Comparison of ENCODE assay signal across 9 mouse cellular contexts in the genomic region with DNA sequence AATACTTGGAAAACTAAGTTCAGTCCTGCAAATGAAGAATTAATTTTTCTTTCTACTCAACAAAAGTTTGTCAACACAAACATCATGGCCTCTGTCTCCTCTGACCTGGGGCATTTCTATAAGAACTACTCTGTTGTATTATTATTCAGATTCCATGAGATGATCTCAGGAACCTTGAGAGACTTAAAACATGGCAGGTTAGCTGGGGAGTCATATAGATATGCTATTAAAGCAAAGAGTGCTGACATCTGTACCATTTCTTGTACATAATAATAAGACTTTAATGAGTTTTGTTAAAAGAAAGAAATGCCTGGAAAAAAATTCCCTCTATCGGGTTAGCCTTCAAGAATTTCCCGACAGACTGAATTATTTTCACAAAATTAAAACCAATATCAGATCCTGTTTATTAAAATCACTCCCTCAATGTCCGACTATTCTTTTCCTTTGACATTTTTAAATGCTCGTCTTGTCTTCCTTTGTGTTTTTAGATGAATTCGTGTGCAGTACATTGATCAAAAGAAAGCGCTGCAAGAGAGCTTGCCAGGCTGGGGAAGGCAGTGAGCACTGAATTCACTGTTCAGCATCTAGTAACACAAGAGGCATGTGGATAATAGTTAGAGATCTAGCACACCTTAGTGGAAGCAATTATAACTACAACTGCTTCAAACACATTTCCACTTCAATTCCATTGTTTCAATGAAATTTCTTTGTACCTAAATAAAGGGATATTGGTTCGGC.
A peak's percentile ranks its signal among the peaks of the same experiment; 100 is the strongest.
DNase-seq lines count a peak whose midpoint lies in the region; ATAC-seq and TF ChIP-seq lines count a peak whose summit lies in the region.
"Had no signal": no experiment of that assay in that cellular context is flagged by ENCODE, and none has a peak within 500 bp of the region (broad histone marks: within the 10 kb centered on the region; RNA-seq: fewer than 3 reads in every experiment).

No protein-coding gene starts in this region.

- H3K4me1 ChIP-seq in CH12.LX (ENCODE audit: control insufficient read depth in 1 of 2, insufficient read depth in 2 of 2), result peaks cover 0 to 4% of the 10 kb centered on the region in 2 experiments; a peak in 1 of 4 replicates
- H3K4me1 ChIP-seq in embryonic facial prominence, embryonic 14.5 days (ENCODE audit: control insufficient read depth, insufficient read depth, low read length), result peaks cover 6% of the 10 kb centered on the region; the same call in 1 of the 2 replicates
- H3K4me1 ChIP-seq in neural tube, embryonic 12.5 days, result no peaks in the 10 kb centered on the region
- H3K4me1 ChIP-seq: megakaryocyte, embryonic 14.5 days had no signal

- H3K36me3 ChIP-seq in CH12.LX (replicated peaks in 1 of 2; ENCODE audit: control insufficient read depth in 1 of 2, insufficient read depth in 1 of 2, low read length in 1 of 2), result no peaks in the 10 kb centered on the region
- no peaks in the 10 kb centered on the region for H3K36me3 ChIP-seq in embryonic facial prominence, embryonic 14.5 days (ENCODE audit: control insufficient read depth, insufficient read depth, low read length)
- H3K36me3 ChIP-seq in neural tube, embryonic 12.5 days, result no peaks in the 10 kb centered on the region

- intact Hi-C loops in heart, postnatal 36 days (cut with DNase I), result loop anchor here (2.0 to 10.0 kb wide), 6 partner anchors 422 to 1029 kb away; no protein-coding TSS in a partner anchor

- H3K9ac ChIP-seq in CH12.LX (ENCODE audit: insufficient read depth, low read depth), result no peak overlapping the region
- no peak overlapping the region for H3K9ac ChIP-seq in embryonic facial prominence, embryonic 14.5 days (ENCODE audit: low read depth, low read length)
- H3K9ac ChIP-seq in neural tube, embryonic 12.5 days, result no peak overlapping the region

- no peak overlapping the region for H3K27ac ChIP-seq in CH12.LX (ENCODE audit: insufficient read depth, low read depth)
- H3K27ac ChIP-seq in embryonic facial prominence, embryonic 14.5 days (replicated peaks; ENCODE audit: low read depth, low read length), result no peak overlapping the region; the same call in 1 of the 2 replicates
- no peak overlapping the region for H3K27ac ChIP-seq in neural tube, embryonic 12.5 days

- TF ChIP-seq CTCF in CH12.LX (conservative IDR thresholded peaks at IDR 0.05 in 1 of 2, IDR thresholded peaks at IDR 0.05 in 1 of 2; ENCODE audit: low read depth in 2 of 2, low read length in 2 of 2), result peak in 1 of 2 experiments; percentile 45; a peak in 2 of 4 replicates

- no peak for TF ChIP-seq POLR2A in CH12.LX (IDR thresholded peaks at IDR 0.05; ENCODE audit: low read depth, low read length)

- H3K9me3 ChIP-seq in CH12.LX (replicated peaks; ENCODE audit: low read length), result no peaks in the 10 kb centered on the region
- H3K9me3 ChIP-seq in embryonic facial prominence, embryonic 14.5 days (ENCODE audit: control insufficient read depth, low read length), result no peaks in the 10 kb centered on the region
- no peaks in the 10 kb centered on the region for H3K9me3 ChIP-seq in neural tube, embryonic 12.5 days
- H3K9me3 ChIP-seq: megakaryocyte, embryonic 14.5 days had no signal

- dilution Hi-C loops in CH12.LX (cut with MboI; ENCODE audit: extremely low pct_ligation_motif_present, extremely low pct_unique_long_range_greater_than_20kb, low sequenced_read_pairs), result no loop called here

- TF ChIP-seq EP300 in CH12.LX (IDR thresholded peaks at IDR 0.05; ENCODE audit: low read length), result no peak

- DNase-seq in CH12.LX (ENCODE audit: extremely low read depth) (peak; percentile 7), adipocyte (ENCODE audit: low spot score) (peak; percentile 67)
- DNase-seq in embryonic facial prominence, embryonic 14.5 days (ENCODE audit: low spot score), result peak; percentile 91
- DNase-seq in heart, postnatal 36 days, result peak; percentile 11 to 14
- peak; percentile 13 to 34 for DNase-seq in layer of hippocampus, postnatal 25 days (ENCODE audit: extremely low spot score in 1 of 2, low spot score in 1 of 2)
- no peak for DNase-seq in spleen, postnatal 10 days (ENCODE audit: low spot score in 2 of 2)
- no peak for DNase-seq in yolk sac, embryonic 10.5 days (ENCODE audit: low spot score)

- 25% methylated on average over 7 of the region's 7 CpGs for WGBS in embryonic facial prominence, embryonic 14.5 days
- 36% methylated on average over 7 of the region's 7 CpGs for WGBS in neural tube, embryonic 12.5 days

- H3K4me2 ChIP-seq in CH12.LX (ENCODE audit: insufficient read depth, low read depth, poor library complexity, severe bottlenecking), result no peak overlapping the region
- H3K4me2 ChIP-seq in embryonic facial prominence, embryonic 14.5 days (ENCODE audit: low read depth, low read length), result peak overlapping the region; percentile 32; the same call in 1 of the 2 replicates
- H3K4me2 ChIP-seq in neural tube, embryonic 12.5 days (replicated peaks), result no peak overlapping the region

- H3K79me2 ChIP-seq in CH12.LX (replicated peaks; ENCODE audit: control insufficient read depth, extremely low read depth, insufficient read depth, poor library complexity, severe bottlenecking), result no peaks in the 10 kb centered on the region

- H3K27me3 ChIP-seq in CH12.LX (replicated peaks), result no peaks in the 10 kb centered on the region
- no peaks in the 10 kb centered on the region for H3K27me3 ChIP-seq in embryonic facial prominence, embryonic 14.5 days (replicated peaks; ENCODE audit: control insufficient read depth, insufficient read depth, low read length)
- no peaks in the 10 kb centered on the region for H3K27me3 ChIP-seq in neural tube, embryonic 12.5 days (replicated peaks)
- H3K27me3 ChIP-seq: megakaryocyte, embryonic 14.5 days had no signal

- ATAC-seq in embryonic facial prominence, embryonic 14.5 days (ENCODE audit: low read depth), result peak; percentile 84; the same call in 1 of the 2 replicates
- peak; percentile 92 for ATAC-seq in neural tube, embryonic 12.5 days (ENCODE audit: low FRiP score, low read depth)

- H3K4me3 ChIP-seq in CH12.LX (replicated peaks in 1 of 3; ENCODE audit: low read depth in 2 of 3, low read length in 2 of 3, poor library complexity in 1 of 3), result no peak overlapping the region
- no peak overlapping the region for H3K4me3 ChIP-seq in embryonic facial prominence, embryonic 14.5 days (ENCODE audit: low read depth, low read length)
- no peak overlapping the region for H3K4me3 ChIP-seq in neural tube, embryonic 12.5 days
- H3K4me3 ChIP-seq: megakaryocyte, embryonic 14.5 days had no signal

- in situ Hi-C loops in CH12.LX (cut with MboI; ENCODE audit: low pct_ligation_motif_present, low pct_unique_long_range_greater_than_20kb, low sequenced_read_pairs), result loop anchor here (25.0 kb wide), 1 partner anchor 1019 kb away; no protein-coding TSS in a partner anchor

- TF ChIP-seq RAD21 in CH12.LX (IDR thresholded peaks at IDR 0.05; ENCODE audit: low read depth, low read length), result peak; percentile 52

TF ChIP-seq in CH12.LX, 34 proteins besides CTCF, POLR2A, EP300 and RAD21:
- TF ChIP-seq JUND (conservative IDR thresholded peaks at IDR 0.05; ENCODE audit: low read depth, low read length) (no peak), HCFC1 (IDR thresholded peaks at IDR 0.05; ENCODE audit: low read depth, low read length) (no peak), MXI1 (IDR thresholded peaks at IDR 0.05; ENCODE audit: low read depth, low read length) (no peak), PAX5 (IDR thresholded peaks at IDR 0.05; ENCODE audit: low read length) (no peak), SMC3 (IDR thresholded peaks at IDR 0.05; ENCODE audit: low read depth, low read length) (no peak), CHD2 (IDR thresholded peaks at IDR 0.05; ENCODE audit: low read length) (no peak), SIN3A (IDR thresholded peaks at IDR 0.05; ENCODE audit: low read length) (no peak), CHD1 (IDR thresholded peaks at IDR 0.05; ENCODE audit: low read depth, low read length) (no peak), RCOR1 (conservative IDR thresholded peaks at IDR 0.05; ENCODE audit: low read depth, low read length) (no peak), MYC (IDR thresholded peaks at IDR 0.05; ENCODE audit: low read depth, low read length) (no peak), JUN (IDR thresholded peaks at IDR 0.05; ENCODE audit: insufficient read depth, low read depth, low read length) (no peak), MEF2A (IDR thresholded peaks at IDR 0.05; ENCODE audit: borderline replicate concordance, low read depth, low read length) (no peak), IRF4 (IDR thresholded peaks at IDR 0.05; ENCODE audit: low read depth, low read length) (no peak), E2F4 (IDR thresholded peaks at IDR 0.05; ENCODE audit: insufficient replicate concordance, low read depth, low read length) (no peak), TBP (conservative IDR thresholded peaks at IDR 0.05; ENCODE audit: low read depth, low read length) (no peak), GABPA (IDR thresholded peaks at IDR 0.05; ENCODE audit: insufficient replicate concordance, low read depth, low read length) (no peak), KAT2A (IDR thresholded peaks at IDR 0.05; ENCODE audit: insufficient replicate concordance, low read length) (no peak), NRF1 (IDR thresholded peaks at IDR 0.05; ENCODE audit: low read depth, low read length) (no peak)

Comparison
In these comparisons a context has a peak if more than half of its experiments do, and no peak if none do; other contexts are left out.
1. DNase-seq: peak in CH12.LX (single experiment), adipocyte (single experiment), embryonic facial prominence, embryonic 14.5 days (single experiment), heart, postnatal 36 days (2 of 2) and layer of hippocampus, postnatal 25 days (2 of 2); none in spleen, postnatal 10 days (0 of 2) and yolk sac, embryonic 10.5 days (single experiment).